Mouse (Mus musculus) heart, adult 2 months (tissue): ENCODE measurements at regions not wholly inside any gene's neighbourhood (a gene's known extent, or its start where the extent isn't known, plus 50 kb on each side); places are given as distances from the start of the nearest gene placed in this dataset.

Experiments
- CTCF ChIP-seq: fragments of 200-600 bp; IDR thresholded peaks from 2 replicates; pipeline ENCODE4 v1.8.1; 2022; ENCODE audit warnings: antibody characterized with exemption, mild to moderate bottlenecking, moderate library complexity
- EP300 ChIP-seq: fragments of 200-500 bp; IDR thresholded peaks from 2 replicates; pipeline ENCODE4 v1.6.1; 2011; ENCODE audit warnings: low read depth, low read length, control low read depth; ENCODE audit not compliant: insufficient read depth
- POLR2A ChIP-seq: fragments of 200-500 bp; IDR thresholded peaks from 2 replicates; pipeline ENCODE4 v1.6.1; 2011; ENCODE audit warnings: mild to moderate bottlenecking, low read depth, low read length, control low read depth; ENCODE audit not compliant: insufficient read depth

DNA sequence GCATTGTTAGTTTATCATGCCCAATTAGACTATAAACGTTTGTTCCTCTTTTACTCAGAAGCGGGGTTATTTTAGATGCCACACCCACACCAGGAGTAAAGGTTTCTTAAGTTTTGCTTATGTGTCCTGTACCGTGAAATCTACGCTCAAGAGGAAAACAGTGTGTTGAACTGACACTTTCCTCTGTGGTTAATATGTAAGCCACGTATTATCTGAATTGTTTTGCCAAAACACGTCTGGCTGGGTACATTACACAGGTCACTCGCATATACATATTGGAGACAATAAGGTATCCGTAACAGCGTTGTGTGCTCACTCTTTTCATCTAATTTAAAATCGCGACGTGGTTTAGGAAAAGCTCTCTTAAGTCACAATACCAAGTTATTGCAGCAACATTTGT is 166.9 kb upstream of the Dcn start:
- no peak for TF ChIP-seq CTCF
- no peak for TF ChIP-seq EP300
- no peak for TF ChIP-seq POLR2A
